Mouse (Mus musculus): Measurements from ENCODE around the gene Rptor. TPM values are rescaled to one million over a fixed set of nuclear protein-coding genes. Genes with fewer than 3 reads are reported as not detected.
A peak's percentile ranks its signal among the peaks of the same experiment; 100 is the strongest.

Gene Rptor
- total RNA-seq (2021), result 10 to 100 TPM; 57.5 to 62.0 TPM

DNA sequence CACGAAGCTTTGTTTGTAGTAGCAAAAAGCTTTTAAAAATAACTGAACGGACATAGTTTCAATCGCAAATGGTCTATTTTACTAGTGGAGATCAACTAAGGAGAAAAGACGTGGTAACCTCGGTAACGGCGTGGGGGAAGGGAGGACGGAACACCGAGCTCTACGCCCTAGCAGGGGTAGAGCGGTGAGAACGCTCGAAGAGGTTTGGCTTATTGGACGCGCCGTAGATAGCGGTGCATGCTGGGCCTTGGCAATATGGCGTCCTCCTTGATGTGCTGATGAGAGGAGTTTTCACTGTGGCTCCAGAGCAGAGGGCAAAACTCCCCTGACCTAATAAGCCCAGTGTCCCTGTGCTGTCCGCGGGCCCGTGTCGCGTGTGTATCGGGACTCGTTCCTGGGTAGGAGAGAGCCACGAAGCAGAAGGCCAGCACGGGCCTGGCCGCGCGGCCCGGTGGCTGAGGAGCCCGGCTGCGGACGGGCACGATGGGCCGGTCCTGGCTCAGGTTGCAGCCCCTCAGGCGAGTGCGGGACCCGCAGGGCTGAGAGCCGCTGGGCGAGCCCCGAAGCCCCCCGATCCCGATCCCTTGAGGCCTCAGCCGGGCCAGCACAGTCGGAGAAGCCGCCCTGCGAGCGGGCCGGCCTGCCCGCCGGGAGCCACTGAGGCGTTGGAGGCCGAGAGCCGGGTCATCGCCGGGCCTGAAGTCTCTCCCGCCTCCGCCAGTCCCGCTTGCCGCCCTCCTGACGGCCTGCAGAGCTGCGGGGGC, at the start of gene Rptor:
Gene Rptor (plus strand): TSS at position 143 of the 764 bp plus-strand sequence.
- DNase-seq (ENCODE audit: low spot score in 2 of 2), result peak; percentile 99
- intact Hi-C loops (cut with DNase I), result loop anchor here (2.0 kb wide), 2 partner anchors 54 to 112 kb away; partner anchors contain the start of gene Endov

DNA sequence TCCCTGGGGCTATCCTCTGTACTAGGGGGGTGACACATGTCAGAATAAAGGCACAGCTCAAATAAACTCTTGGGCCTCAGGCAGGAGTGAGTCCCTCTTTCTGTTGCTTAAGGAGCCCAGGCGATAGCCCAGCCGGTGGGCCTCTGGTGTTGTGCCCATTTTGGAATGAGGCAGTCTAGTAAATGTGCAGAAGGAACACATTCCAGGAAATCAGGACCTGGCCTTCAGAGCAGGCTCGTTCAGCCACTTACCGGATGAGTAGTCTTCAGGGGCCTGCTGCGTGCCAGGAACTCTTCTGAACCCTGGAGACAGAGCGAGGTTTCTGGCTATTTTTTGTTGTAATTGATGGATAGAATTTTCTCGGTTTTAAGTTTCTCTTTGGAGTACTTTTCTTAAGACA, 48.0 kb upstream of the Rptor start:
- intact Hi-C loops (cut with DNase I), result no loop called here
- DNase-seq (ENCODE audit: low spot score in 2 of 2), result no peak

GRCm38 (mm10) chr11:119555170-119555569, 47.5 kb upstream of the Rptor start:
- intact Hi-C loops (cut with DNase I), result no loop called here

DNA sequence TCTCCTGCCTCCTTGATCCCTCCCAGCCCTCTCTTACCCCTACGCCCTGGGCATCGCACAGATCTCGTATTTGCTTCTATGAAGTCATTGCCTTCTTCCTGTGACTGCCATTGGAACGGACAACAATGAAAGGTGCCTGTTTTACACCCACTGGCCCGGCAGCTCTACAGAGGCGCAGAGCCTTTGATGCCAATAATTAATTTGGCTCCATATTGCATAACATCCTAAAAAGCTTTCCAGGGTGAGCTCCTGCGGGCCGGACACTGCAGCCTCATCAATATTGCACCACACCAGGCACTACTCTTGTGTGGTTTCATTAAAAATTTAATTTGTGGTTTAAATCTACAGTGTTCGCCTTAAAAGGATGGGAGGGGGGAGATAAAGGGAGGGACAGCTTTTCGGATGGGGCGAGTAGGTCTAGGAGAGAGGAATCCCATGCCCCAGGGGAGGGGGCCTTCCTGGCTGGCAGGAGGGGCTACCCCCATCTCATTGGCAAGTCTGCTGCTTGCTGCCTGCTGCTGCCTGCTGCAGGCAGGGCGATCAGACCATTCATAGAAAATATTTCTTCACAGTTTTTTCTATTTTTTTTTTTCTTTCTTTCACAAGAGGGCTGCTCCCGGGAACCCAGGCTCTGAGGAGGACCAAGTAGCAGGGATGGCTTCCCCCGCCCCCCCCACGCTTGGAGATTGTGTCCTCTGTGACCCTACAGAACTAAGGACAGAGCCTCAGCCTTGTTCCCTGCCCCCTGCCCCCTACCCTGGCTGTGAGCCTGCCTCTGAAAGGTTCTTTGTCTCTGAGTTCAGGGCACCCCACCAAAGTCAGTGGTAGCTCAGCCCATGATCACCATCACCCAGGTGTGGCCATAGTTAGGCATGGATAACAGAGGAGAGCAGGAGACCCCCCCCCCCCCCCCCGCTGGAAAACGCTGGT, 44.5 kb upstream of the Rptor start:
- DNase-seq (ENCODE audit: low spot score in 2 of 2), result no peak
- intact Hi-C loops (cut with DNase I), result no loop called here

More at GRCm38 (mm10) chr11:119555170-119555569, 47.5 kb upstream of the Rptor start:
- DNase-seq (ENCODE audit: low spot score in 2 of 2), result no peak

DNA sequence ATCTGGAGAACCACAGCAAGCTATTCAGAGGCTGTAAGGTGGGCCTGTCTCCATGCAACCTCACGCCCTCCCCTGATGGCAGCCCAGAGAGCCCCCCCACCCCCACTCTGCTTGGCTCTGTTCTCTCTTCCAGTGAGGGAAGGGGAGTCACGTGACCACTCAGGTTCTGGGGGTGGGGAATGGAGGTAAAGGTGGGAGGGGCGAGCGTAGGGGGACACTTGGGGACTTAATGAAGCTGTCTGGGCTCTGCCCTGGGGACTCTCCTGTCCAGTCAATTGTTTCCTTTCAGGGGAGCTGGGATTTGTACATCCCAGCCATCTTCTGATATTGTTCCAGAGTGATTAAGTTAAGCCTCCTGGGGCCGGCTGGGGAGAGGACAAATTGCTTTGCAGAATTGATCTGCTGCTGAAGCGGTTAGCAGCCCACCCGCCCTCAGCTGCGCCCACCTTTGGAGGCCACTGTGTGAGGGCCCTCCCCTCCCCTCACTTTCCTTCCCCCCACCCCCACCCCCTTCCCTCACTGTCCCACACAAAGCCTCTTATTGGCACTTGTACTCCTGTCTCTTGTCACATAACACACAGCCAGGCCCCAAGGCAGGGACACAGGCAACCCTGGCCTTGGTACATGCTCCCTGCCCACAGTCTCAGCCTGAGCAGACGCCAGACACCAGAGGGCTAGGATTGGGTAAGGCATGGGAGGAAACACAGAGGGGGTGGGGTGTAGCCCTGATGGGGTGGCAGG, 43.7 kb upstream of the Rptor start:
- no peak for DNase-seq (ENCODE audit: low spot score in 2 of 2)
- intact Hi-C loops (cut with DNase I), result no loop called here

- no peak for DNase-seq (ENCODE audit: low spot score in 2 of 2)
- intact Hi-C loops (cut with DNase I), result no loop called here
These were observed 40.4 kb upstream of the Rptor start for GRCm38 (mm10) chr11:119562286-119562685.

- intact Hi-C loops (cut with DNase I), result no loop called here
- DNase-seq (ENCODE audit: low spot score in 2 of 2), result no peak
These were observed 39.5 kb upstream of the Rptor start for GRCm38 (mm10) chr11:119563166-119563565.

DNA sequence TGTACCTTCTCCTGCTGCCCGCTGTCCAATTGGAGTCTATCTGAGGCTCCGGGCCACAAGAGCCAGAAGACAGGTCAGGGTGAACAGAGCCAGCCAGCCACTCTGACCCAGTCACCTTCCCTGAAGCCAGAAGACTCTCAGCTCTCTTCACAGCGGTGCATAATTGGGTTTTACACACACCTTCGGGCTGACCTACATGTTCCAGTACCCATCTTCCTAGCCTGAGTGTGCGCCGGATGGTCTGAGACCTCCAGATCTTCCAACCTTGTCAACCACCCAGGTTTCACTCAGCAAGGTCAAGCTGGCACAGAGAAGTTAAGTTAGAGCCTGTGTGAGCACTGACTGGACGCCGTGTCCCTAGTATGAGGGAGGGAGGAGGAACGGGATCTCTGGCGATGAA, 38.3 kb upstream of the Rptor start:
- intact Hi-C loops (cut with DNase I), result no loop called here
- no peak for DNase-seq (ENCODE audit: low spot score in 2 of 2)

DNA sequence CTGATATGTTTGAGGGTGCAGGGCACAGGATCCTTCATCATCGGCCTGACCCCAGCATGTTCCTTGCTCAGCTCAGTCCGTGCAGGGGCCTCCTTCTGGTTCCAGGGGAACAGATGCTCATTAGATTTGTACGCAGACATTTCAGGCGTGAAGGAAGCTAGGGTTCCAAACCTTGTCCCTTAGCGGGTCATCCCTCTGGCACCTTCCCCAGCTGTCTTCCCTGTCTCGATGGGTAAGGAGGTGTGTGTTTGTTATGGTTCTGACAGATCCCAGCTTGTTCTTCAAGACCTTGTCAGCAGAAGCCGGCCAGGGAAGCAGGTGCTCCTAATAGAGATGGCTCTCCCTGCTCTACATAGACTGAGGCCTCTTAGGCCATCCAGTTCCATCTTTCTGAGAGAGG, 37.7 kb upstream of the Rptor start:
- intact Hi-C loops (cut with DNase I), result no loop called here
- no peak for DNase-seq (ENCODE audit: low spot score in 2 of 2)

GRCm38 (mm10) chr11:119565684-119566083, 37.0 kb upstream of the Rptor start:
- intact Hi-C loops (cut with DNase I), result no loop called here
- DNase-seq (ENCODE audit: low spot score in 2 of 2), result peak; percentile 39 to 60

DNA sequence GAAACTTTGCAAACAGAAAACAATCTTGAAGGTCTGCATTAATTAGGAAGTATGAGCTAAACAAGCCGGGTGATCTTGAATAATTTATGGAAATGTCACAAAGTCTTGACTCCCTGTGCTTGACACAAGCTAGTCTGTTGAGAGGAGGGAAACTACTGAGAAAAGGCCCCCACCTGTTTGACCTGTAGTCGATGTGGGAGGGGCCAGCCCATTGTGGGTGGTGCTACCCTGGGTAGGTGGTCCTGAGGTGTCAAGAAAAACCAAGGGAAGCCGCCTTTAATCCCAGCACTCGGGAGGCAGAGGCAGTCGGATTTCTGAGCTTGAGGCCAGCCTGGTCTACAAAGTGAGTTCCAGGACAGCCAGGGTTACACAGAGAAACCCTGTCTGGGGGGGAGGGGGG, 36.5 kb upstream of the Rptor start:
- intact Hi-C loops (cut with DNase I), result no loop called here
- DNase-seq (ENCODE audit: low spot score in 2 of 2), result no peak

DNA sequence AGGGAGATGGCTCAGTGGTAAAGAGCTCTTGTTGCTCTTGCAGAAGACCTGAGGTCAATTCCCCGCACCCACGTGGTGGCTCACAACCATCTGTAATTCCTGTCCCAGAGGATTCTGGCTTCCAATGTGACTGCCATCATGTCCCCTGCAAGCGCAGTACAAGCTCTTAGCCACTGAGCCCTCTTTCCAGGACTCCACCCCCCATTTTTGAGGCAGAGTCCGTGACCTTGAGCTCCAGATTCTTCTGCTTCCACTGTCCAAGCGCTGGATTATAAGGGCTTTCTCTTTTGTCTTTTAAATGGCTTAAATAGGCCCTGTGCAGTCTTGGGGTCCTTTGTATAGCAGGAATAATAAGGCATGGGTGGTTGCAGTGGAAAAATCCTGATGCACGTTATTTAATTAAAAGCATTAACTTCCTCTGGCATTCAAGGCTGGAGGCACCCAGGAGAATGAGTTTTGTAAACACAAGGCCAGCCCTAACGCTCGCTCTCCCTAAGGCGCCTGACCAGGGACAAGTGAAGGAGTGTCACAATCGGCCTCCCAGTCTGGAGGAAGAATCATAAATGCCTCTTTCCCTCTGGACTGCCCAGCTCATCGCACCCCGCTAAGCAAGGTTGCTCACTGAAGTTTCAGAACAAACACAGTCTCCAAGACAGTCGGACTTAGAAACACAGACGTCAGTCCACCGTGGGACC, 30.2 kb upstream of the Rptor start:
- intact Hi-C loops (cut with DNase I), result no loop called here
- DNase-seq (ENCODE audit: low spot score in 2 of 2), result no peak

DNA sequence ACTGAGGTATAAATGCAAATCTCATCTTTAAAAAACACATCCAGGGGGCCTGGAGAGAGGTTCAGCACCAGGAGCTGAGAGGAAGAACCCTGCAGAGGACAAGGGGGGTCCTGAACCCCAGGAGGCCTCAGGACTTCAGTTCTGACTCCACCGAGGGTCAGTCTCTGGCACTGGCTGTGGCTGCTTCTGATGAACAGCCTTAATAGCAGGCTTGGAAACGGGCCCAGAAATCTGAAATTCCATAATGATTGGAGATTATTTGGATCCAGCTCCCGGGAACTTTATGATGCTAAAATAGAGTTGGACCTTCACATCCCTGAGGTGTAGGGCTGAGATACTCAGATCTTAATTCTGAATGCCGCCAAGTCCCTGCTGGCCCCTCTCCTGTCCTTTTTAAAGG, 25.9 kb upstream of the Rptor start:
- intact Hi-C loops (cut with DNase I), result no loop called here
- DNase-seq (ENCODE audit: low spot score in 2 of 2), result no peak

DNA sequence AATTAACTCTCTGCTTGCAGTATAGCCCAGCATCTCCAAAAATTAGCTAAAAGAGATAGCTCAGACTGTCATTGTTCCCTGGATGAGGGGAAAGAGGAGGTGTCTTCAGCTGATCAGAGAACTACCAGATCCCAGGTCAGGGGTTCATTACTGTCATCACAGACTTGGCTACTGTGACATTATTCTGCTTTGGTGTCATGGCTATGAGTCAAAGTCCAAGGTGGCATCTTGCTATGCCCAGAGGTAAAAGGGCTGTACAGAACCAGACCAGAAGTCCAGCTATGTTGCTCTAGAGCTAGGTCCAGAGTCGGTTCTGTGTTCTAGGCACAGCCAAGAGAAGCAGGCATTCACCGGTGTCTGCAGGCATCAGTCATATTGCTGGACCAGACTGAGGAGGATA, 25.0 kb upstream of the Rptor start:
- DNase-seq (ENCODE audit: low spot score in 2 of 2), result no peak
- intact Hi-C loops (cut with DNase I), result no loop called here

GRCm38 (mm10) chr11:119586511-119586910, 16.2 kb upstream of the Rptor start:
- peak; percentile 11 to 12 for DNase-seq (ENCODE audit: low spot score in 2 of 2)
- intact Hi-C loops (cut with DNase I), result no loop called here

DNA sequence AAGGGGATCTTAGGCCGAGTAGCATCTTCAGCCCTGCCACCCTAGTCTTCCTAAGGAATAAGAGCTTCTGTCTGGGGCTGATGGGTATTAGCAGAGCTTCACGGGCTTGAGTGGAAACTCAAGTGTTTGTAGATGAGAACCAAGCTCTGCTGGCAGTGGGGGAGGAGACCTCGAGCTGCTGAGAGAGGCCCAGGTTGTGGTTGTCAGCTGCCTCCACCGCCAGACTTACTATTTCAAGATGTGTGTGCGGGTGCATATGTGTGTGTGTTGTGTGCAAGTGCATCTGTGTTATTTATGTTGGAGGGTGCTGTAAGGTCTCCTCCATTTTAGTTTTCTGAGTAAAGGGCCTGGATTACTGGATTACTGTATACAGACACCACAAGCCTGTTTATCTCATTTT, 15.6 kb upstream of the Rptor start:
- intact Hi-C loops (cut with DNase I), result no loop called here
- peak; percentile 18 to 29 for DNase-seq (ENCODE audit: low spot score in 2 of 2)

- no peak for DNase-seq (ENCODE audit: low spot score in 2 of 2)
These were observed 13.5 kb upstream of the Rptor start for GRCm38 (mm10) chr11:119589242-119589641.

GRCm38 (mm10) chr11:119593966-119594365, 8.7 kb upstream of the Rptor start:
- no peak for DNase-seq (ENCODE audit: low spot score in 2 of 2)
- intact Hi-C loops (cut with DNase I), result no loop called here

More at GRCm38 (mm10) chr11:119589242-119589641, 13.5 kb upstream of the Rptor start:
- intact Hi-C loops (cut with DNase I), result no loop called here

DNA sequence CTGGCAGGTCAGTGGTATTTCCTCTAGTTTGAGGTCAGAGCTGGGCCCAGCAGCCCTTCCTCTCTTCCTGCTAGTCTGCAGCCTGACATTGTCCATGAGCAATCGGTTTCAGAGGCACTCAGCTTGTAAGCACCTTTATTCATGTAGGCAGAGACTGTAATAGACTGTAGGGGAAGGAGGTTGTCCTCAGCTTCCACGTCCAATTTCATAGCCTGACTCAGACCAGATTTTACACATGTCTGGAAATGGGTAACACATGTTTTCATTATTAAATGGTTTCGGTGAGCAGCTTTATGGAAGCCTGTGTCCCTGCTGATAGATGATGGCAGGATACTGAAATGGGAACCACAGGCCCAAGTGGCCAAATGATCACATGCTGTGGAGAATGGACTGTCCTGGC, 3.8 kb upstream of the Rptor start:
- intact Hi-C loops (cut with DNase I), result no loop called here
- DNase-seq (ENCODE audit: low spot score in 2 of 2), result no peak

Data from left cerebral cortex, postnatal 25 days (tissue).